8 mouse cellular contexts compared by ENCODE assay signal in genomic region chrX:85646204-85646777, GRCm38 (mm10).
DNase-seq lines count a peak whose midpoint lies in the region; ATAC-seq lines count a peak whose summit lies in the region.

No protein-coding gene starts in this region.

- H3K27ac ChIP-seq in forebrain, embryonic 13.5 days, result no peak overlapping the region
- H3K27ac ChIP-seq in forebrain, embryonic 10.5 days, result no peak overlapping the region
- no peak overlapping the region for H3K27ac ChIP-seq in neural tube, embryonic 12.5 days
- H3K27ac ChIP-seq in neural tube, embryonic 14.5 days (ENCODE audit: low read depth, low read length), result no peak overlapping the region

- no peaks in the 10 kb centered on the region for H3K36me3 ChIP-seq in forebrain, embryonic 13.5 days (ENCODE audit: poor library complexity, severe bottlenecking)
- H3K36me3 ChIP-seq in forebrain, embryonic 10.5 days (replicated peaks), result no peaks in the 10 kb centered on the region
- H3K36me3 ChIP-seq in neural tube, embryonic 12.5 days, result no peaks in the 10 kb centered on the region
- H3K36me3 ChIP-seq in neural tube, embryonic 14.5 days (ENCODE audit: control insufficient read depth, insufficient read depth, low read length), result no peaks in the 10 kb centered on the region

- no peak overlapping the region for H3K4me3 ChIP-seq in forebrain, embryonic 13.5 days
- no peak overlapping the region for H3K4me3 ChIP-seq in forebrain, embryonic 10.5 days
- no peak overlapping the region for H3K4me3 ChIP-seq in neural tube, embryonic 12.5 days
- H3K4me3 ChIP-seq in neural tube, embryonic 14.5 days (ENCODE audit: low read depth, low read length), result no peak overlapping the region

- no peak overlapping the region for H3K9ac ChIP-seq in forebrain, embryonic 13.5 days
- no peak overlapping the region for H3K9ac ChIP-seq in neural tube, embryonic 12.5 days
- no peak overlapping the region for H3K9ac ChIP-seq in neural tube, embryonic 14.5 days (replicated peaks; ENCODE audit: low read depth, low read length)

- ATAC-seq in forebrain, embryonic 13.5 days, result peak; percentile 71
- 0 out of 2 replicates have a peak, but pooled peaks have one; percentile 66 for ATAC-seq in neural tube, embryonic 12.5 days (ENCODE audit: low FRiP score, low read depth)
- peak; percentile 81 for ATAC-seq in neural tube, embryonic 14.5 days (ENCODE audit: low read depth)

- no peak for DNase-seq in forebrain, embryonic 10.5 days (ENCODE audit: extremely low spot score, low spot score)
- DNase-seq in neural tube, embryonic 10.5 days (ENCODE audit: extremely low spot score, low spot score), result no peak
- peak; percentile 9 to 38 for DNase-seq in cerebellum, postnatal 14 days
- DNase-seq in kidney, postnatal 14 days, result peak; percentile 21
- no peak for DNase-seq in gastrocnemius, adult 8-10 months (ENCODE audit: low spot score in 2 of 2)

- H3K4me1 ChIP-seq in forebrain, embryonic 13.5 days, result no peaks in the 10 kb centered on the region
- H3K4me1 ChIP-seq in forebrain, embryonic 10.5 days, result no peaks in the 10 kb centered on the region
- no peaks in the 10 kb centered on the region for H3K4me1 ChIP-seq in neural tube, embryonic 12.5 days
- H3K4me1 ChIP-seq in neural tube, embryonic 14.5 days (ENCODE audit: control insufficient read depth, insufficient read depth, low read length), result no peaks in the 10 kb centered on the region

- no peaks in the 10 kb centered on the region for H3K9me3 ChIP-seq in forebrain, embryonic 13.5 days (replicated peaks)
- H3K9me3 ChIP-seq in forebrain, embryonic 10.5 days, result no peaks in the 10 kb centered on the region
- H3K9me3 ChIP-seq in neural tube, embryonic 12.5 days, result no peaks in the 10 kb centered on the region
- H3K9me3 ChIP-seq in neural tube, embryonic 14.5 days (ENCODE audit: control insufficient read depth, low read length), result no peaks in the 10 kb centered on the region

- H3K4me2 ChIP-seq in forebrain, embryonic 13.5 days, result no peak overlapping the region
- no peak overlapping the region for H3K4me2 ChIP-seq in neural tube, embryonic 12.5 days (replicated peaks)
- H3K4me2 ChIP-seq in neural tube, embryonic 14.5 days (ENCODE audit: low read depth, low read length), result no peak overlapping the region

- H3K27me3 ChIP-seq in forebrain, embryonic 13.5 days, result no peaks in the 10 kb centered on the region
- no peaks in the 10 kb centered on the region for H3K27me3 ChIP-seq in forebrain, embryonic 10.5 days (ENCODE audit: poor library complexity, severe bottlenecking)
- H3K27me3 ChIP-seq in neural tube, embryonic 12.5 days (replicated peaks), result no peaks in the 10 kb centered on the region
- H3K27me3 ChIP-seq in neural tube, embryonic 14.5 days (ENCODE audit: control insufficient read depth, insufficient read depth, low read length), result no peaks in the 10 kb centered on the region

- WGBS in forebrain, embryonic 13.5 days, result 41% methylated on average over 8 of the region's 8 CpGs
- 54% methylated on average over 8 of the region's 8 CpGs for WGBS in forebrain, embryonic 10.5 days
- WGBS in neural tube, embryonic 12.5 days, result 46% methylated on average over 8 of the region's 8 CpGs
- WGBS in neural tube, embryonic 14.5 days, result 40% methylated on average over 8 of the region's 8 CpGs

Comparison
In these comparisons a context has a peak if more than half of its experiments do, and no peak if none do; other contexts are left out.
1. DNase-seq: peak in cerebellum, postnatal 14 days (2 of 2) and kidney, postnatal 14 days (single experiment); none in forebrain, embryonic 10.5 days (single experiment), neural tube, embryonic 10.5 days (single experiment) and gastrocnemius, adult 8-10 months (0 of 2).
2. Peak in every context shown above with its lines, with median percentiles within 50 percentile points of each other: ATAC-seq.